Mouse (Mus musculus) brown adipose tissue, adult 24 weeks (tissue): ENCODE results near the gene Sh3pxd2b. TPM values are rescaled to one million over a fixed set of nuclear protein-coding genes. Genes with fewer than 3 reads are reported as not detected.

ENCODE experiments used
- H3K27ac ChIP-seq: fragments of 200-500 bp; replicated peaks from 2 replicates; pipeline ENCODE4 v1.5.1; 2012; ENCODE audit warnings: low read depth, mild to moderate bottlenecking, low read length
- H3K4me1 ChIP-seq: fragments of 200-500 bp; 2 replicates; pipeline ENCODE4 v1.6.1; 2012; ENCODE audit warnings: low read length, mixed read lengths; ENCODE audit not compliant: control insufficient read depth, insufficient read depth, insufficient read length
- H3K4me3 ChIP-seq: fragments of 200-500 bp; 2 replicates; pipeline ENCODE4 v1.5.1; 2012; ENCODE audit warnings: low read depth, mild to moderate bottlenecking, low read length, moderate library complexity; ENCODE audit not compliant: insufficient read depth
- polyA plus RNA-seq: library from polyadenylated mRNA; stranded (reverse); fragments of >200 nt; gene quantifications from 2 replicates; pipeline ENCODE4 v1.2.4, GENCODE M21; 2012; ENCODE audit not compliant: missing spikeins, insufficient read depth, insufficient read length

Sh3pxd2b gene
- polyA plus RNA-seq, 1 experiment: 5.6 TPM

GRCm38 (mm10) chr11:32355377-32355776 is 7.8 kb downstream of the Sh3pxd2b start:
- Histone ChIP-seq H3K27ac (no peak overlapping the region), H3K4me1 (peaks cover 10% of the 10 kb centered on the region), H3K4me3 (no peak overlapping the region)

- Histone ChIP-seq H3K27ac (no peak overlapping the region), H3K4me1 (peaks cover 15% of the 10 kb centered on the region), H3K4me3 (no peak overlapping the region)
These were observed 10.1 kb downstream of the Sh3pxd2b start for GRCm38 (mm10) chr11:32357686-32358085.

GRCm38 (mm10) chr11:32358399-32358798 is 10.8 kb downstream of the Sh3pxd2b start:
- Histone ChIP-seq H3K4me1 (peaks cover 19% of the 10 kb centered on the region), H3K4me3 (no peak overlapping the region), H3K27ac (peak overlapping the region; percentile 26; the same call in 1 of the 2 replicates)

- no peak overlapping the region for H3K4me3 ChIP-seq
- H3K27ac ChIP-seq: no peak overlapping the region
- H3K4me1 ChIP-seq: peaks cover 26% of the 10 kb centered on the region
These were observed 11.9 kb downstream of the Sh3pxd2b start for GRCm38 (mm10) chr11:32359566-32359965.

GRCm38 (mm10) chr11:32361774-32362173 is 14.2 kb downstream of the Sh3pxd2b start:
- Histone ChIP-seq H3K4me1 (peaks cover 26% of the 10 kb centered on the region), H3K4me3 (no peak overlapping the region), H3K27ac (no peak overlapping the region)

GRCm38 (mm10) chr11:32363188-32363587 is 15.6 kb downstream of the Sh3pxd2b start:
- no peak overlapping the region for H3K4me3 ChIP-seq
- peaks cover 19% of the 10 kb centered on the region for H3K4me1 ChIP-seq
- H3K27ac ChIP-seq: no peak overlapping the region

- peaks cover 19% of the 10 kb centered on the region for H3K4me1 ChIP-seq
- H3K27ac ChIP-seq: peak overlapping the region; percentile 36
- H3K4me3 ChIP-seq: no peak overlapping the region
These were observed 16.1 kb downstream of the Sh3pxd2b start for GRCm38 (mm10) chr11:32363610-32364220.

GRCm38 (mm10) chr11:32364375-32364774 is 16.8 kb downstream of the Sh3pxd2b start:
- peak overlapping the region; percentile 36 for H3K27ac ChIP-seq
- H3K4me3 ChIP-seq: no peak overlapping the region
- peaks cover 19% of the 10 kb centered on the region for H3K4me1 ChIP-seq

GRCm38 (mm10) chr11:32365498-32365897 is 17.9 kb downstream of the Sh3pxd2b start:
- Histone ChIP-seq H3K4me3 (no peak overlapping the region), H3K27ac (no peak overlapping the region), H3K4me1 (peaks cover 17% of the 10 kb centered on the region)

- peaks cover 15% of the 10 kb centered on the region for H3K4me1 ChIP-seq
- H3K27ac ChIP-seq: peak overlapping the region; percentile 36; the same call in 1 of the 2 replicates
- no peak overlapping the region for H3K4me3 ChIP-seq
These were observed 19.4 kb downstream of the Sh3pxd2b start for GRCm38 (mm10) chr11:32367056-32367455.

GRCm38 (mm10) chr11:32368986-32369385 is 21.4 kb downstream of the Sh3pxd2b start:
- H3K4me1 ChIP-seq: peaks cover 8% of the 10 kb centered on the region; the same call in 1 of the 2 replicates
- H3K4me3 ChIP-seq: no peak overlapping the region
- H3K27ac ChIP-seq: no peak overlapping the region

GRCm38 (mm10) chr11:32370881-32371280 is 23.3 kb downstream of the Sh3pxd2b start:
- H3K27ac ChIP-seq: no peak overlapping the region
- no peak overlapping the region for H3K4me3 ChIP-seq
- peaks cover 16% of the 10 kb centered on the region for H3K4me1 ChIP-seq

- H3K4me1 ChIP-seq: peaks cover 16% of the 10 kb centered on the region
- no peak overlapping the region for H3K27ac ChIP-seq
- H3K4me3 ChIP-seq: no peak overlapping the region
These were observed 25.8 kb downstream of the Sh3pxd2b start for GRCm38 (mm10) chr11:32373266-32374026.

- peak overlapping the region; percentile 89; the same call in 1 of the 2 replicates for H3K27ac ChIP-seq
- peaks cover 16% of the 10 kb centered on the region for H3K4me1 ChIP-seq
- H3K4me3 ChIP-seq: no peak overlapping the region
These were observed 26.5 kb downstream of the Sh3pxd2b start for GRCm38 (mm10) chr11:32374027-32374589.

GRCm38 (mm10) chr11:32375104-32375535 is 27.5 kb downstream of the Sh3pxd2b start:
- Histone ChIP-seq H3K4me1 (peaks cover 16% of the 10 kb centered on the region), H3K4me3 (no peak overlapping the region), H3K27ac (peak overlapping the region; percentile 89)
